Mouse (Mus musculus) left cerebral cortex, adult 9 months (tissue): ENCODE measurements around the gene Wdr5b.
A peak's percentile ranks its signal among the peaks of the same experiment; 100 is the strongest.
"Not testable (repeated sequence)": the region's sequence is repeated elsewhere in the genome, so short reads cannot be mapped to it uniquely, and the experiment has no call there.

Experiments
- DNase-seq, 2 experiments: peaks; one replicate each; pipeline ENCODE4 v3.0.0; 2022; ENCODE audit warnings: low spot score in 2 of 2

Wdr5b gene

GRCm38 (mm10) chr16:36040640-36041624 lies at the start of gene Wdr5b:
TSS of gene Wdr5b (plus strand) at chr16:36041190.
- DNase-seq, result peak; percentile 94 to 96

- no peak for DNase-seq
Measured at GRCm38 (mm10) chr16:35992391-35992790, 48.6 kb upstream of the Wdr5b start.

DNA sequence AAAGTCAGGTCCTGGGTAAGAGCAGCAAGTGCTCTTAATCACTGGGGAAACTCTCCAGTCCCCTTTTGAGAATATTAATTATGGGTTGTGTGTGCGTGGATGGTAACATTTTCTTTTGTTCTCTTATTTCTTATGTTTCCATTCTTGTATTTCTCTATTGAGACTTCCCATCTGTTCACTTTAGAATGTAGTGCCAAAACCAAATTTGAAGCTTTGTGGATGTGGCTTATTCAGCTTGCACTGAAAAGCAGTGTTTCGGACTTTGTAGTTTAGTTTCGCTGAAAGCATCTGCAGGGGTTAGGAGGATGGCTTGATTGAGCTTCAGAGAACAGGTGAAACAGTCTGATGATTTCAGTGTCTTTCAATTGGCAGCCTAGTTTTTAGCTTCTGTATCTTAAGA lies 47.7 kb upstream of the Wdr5b start:
- no peak for DNase-seq

DNA sequence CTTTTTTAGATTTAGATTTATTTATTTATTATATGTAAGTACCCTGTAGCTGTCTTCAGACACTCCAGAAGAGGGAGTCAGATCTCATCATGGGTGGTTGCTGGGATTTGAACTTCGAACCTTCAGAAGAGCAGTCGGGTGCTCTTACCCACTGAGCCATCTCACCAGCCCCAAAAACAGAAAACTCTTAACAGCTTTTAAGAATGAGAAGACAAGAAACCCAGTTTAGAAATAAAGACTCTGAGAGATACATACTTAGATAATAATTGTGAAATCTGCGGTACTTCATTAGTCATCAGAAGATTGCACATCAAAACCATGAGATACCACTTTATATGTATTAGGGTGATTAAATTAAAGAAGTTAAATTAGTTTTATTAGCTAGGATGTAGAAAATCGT lies 42.1 kb upstream of the Wdr5b start:
- not testable (repeated sequence) for DNase-seq

DNA sequence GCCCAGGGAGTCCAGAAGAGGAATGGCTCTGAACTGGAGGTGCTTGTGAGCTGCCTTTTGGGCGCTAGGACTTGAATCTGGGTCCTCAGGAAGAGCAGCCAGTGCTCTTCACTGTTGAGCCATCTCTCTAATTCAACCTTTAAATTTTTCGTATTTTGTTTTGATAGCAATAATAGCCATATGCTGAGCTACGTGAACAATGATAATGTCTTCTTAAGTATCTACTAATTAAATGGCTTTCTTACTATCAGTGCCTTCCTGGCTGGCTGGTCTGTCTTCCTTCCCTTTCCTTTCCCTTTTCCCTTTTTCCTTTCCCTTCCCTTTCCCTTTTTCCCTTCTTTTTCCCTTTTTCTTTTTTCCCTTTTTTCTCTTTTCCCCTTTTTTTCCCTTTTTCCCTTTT lies 32.6 kb upstream of the Wdr5b start:
- DNase-seq, result no peak

DNA sequence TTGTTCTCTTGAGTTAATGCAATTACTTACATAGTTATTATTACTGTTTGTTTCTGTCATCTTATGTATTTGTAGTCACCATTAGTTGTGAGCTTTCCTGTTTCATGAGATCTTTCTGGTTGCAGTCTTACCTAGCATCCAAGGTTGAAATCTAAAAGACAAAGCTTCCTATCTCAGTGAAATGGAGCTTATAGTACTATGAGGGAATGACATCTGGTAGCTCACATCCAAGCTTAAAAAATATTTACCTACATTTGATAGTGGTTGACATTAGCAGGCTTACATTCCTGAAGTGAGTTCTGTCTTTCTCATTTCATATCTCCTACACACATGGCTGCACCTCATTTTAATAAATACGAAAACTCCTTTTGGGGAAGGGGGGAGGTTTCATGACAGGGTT lies 24.7 kb upstream of the Wdr5b start:
- no peak for DNase-seq

DNA sequence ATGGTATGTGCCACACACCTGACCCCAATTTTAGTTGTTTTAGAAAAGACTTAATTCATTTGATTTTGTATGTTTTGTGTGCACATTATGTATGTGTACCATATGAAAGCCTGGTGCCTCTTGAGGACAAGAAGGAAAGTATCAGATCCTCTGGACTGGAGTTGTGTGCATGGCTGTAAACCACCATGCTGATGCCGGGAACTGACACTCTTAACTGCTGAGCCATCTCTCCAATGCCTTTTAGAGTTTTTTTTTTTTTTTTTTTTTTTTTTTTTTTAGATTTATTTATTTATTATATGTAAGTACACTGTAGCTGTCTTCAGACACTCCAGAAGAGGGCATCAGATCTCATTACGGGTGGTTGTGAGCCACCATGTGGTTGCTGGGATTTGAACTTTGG lies 12.9 kb upstream of the Wdr5b start:
- DNase-seq, result not testable (repeated sequence)

DNA sequence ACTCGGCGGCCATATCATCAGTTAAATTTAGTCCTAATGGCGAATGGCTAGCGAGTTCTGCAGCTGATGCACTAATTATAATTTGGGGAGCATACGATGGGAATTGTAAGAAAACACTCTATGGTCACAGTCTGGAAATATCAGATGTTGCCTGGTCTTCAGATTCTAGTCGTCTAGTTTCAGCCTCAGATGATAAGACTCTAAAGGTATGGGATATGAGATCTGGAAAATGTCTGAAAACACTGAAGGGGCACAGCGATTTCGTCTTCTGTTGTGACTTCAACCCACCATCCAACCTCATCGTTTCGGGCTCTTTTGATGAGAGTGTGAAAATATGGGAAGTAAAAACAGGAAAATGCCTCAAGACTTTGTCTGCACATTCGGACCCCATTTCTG lies 633 bp downstream of the Wdr5b start:
- DNase-seq, result no peak

- DNase-seq, result no peak
Measured at GRCm38 (mm10) chr16:36043073-36043472, 2.1 kb downstream of the Wdr5b start.

DNA sequence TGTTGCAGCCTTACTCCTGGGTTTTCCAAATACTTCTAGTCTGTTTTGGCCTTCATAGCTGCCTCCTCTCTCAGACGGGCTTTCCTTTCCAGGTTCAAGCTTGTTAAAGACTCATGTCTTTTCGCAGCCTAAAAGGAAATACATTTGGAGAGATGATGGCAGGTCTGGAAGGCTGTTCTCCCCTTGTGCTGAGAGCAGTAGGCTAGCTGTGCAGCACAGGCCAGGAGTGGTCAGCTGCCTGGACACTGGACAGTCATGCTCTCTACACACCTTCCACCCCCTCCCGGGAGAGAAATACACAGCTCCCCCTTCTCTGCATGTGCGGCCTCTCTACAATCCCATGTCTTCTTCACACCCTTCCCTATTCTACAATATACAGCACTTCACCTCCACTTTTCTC lies 3.0 kb downstream of the Wdr5b start:
- DNase-seq, result no peak

- no peak for DNase-seq
Measured at GRCm38 (mm10) chr16:36047538-36047937, 6.5 kb downstream of the Wdr5b start.

GRCm38 (mm10) chr16:36051491-36051890 lies 10.5 kb downstream of the Wdr5b start:
- DNase-seq, result no peak

DNA sequence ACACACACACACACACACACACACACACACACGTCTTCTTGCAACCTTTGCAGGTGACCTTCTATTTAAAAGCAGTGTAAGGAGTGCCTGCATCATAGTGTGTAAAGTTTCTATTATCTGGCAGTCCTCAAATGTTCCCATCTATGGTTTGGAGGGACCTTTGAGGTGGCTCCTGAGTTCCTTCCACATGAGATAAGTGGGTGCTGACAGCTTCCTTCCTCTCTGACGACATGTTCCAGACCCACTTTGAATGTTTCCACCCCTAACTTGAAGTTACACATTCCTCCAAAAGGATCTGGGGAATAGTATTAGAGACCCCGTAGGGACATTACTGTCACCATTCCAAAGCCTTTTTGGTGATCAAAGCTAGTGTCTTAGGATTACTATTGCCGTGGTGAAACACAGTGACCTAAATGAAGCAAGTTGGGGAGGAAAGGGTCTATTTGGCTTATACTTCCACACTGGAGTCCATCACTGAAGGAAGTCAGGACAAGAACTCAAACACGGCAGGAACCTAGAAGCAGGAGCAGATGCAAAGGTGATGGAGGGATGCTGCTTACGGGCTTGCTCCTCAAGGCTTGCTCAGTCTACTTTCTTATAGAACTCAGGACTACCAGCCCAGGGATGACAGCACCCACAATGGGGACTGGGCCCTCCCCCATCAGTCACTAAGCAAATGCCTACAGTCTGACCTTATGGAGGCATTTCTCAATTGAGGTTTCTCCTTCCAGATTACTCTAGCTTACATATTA lies 12.7 kb downstream of the Wdr5b start:
- no peak for DNase-seq

GRCm38 (mm10) chr16:36054920-36055319 lies 13.9 kb downstream of the Wdr5b start:
- no peak for DNase-seq

- DNase-seq, result no peak
Measured at GRCm38 (mm10) chr16:36056416-36056815, 15.4 kb downstream of the Wdr5b start.

DNA sequence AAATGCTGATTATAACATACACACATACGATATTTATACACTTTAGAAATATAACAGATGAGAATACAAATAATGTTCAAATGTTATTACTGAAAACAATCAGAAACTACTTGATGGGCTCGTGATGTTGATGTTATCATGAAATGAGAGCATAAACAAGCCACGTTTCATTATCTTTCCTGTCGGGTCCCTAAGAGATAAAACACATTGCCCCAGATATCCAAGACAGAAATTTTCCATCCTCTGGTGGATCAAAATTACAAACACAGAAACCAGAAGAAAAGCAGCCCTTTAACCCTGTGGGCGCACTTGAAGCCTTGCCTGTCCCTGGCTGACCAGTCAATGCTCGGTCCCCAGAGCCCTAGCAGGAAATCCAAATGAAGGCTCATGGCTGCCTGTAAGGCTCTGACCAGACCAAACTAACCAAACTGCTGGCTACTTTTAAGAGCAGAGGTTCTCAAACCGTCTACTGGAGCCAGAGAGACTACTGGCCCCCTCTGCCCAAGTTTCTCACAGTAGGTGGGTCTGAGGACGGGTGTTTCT lies 17.0 kb downstream of the Wdr5b start:
- DNase-seq, result no peak

DNA sequence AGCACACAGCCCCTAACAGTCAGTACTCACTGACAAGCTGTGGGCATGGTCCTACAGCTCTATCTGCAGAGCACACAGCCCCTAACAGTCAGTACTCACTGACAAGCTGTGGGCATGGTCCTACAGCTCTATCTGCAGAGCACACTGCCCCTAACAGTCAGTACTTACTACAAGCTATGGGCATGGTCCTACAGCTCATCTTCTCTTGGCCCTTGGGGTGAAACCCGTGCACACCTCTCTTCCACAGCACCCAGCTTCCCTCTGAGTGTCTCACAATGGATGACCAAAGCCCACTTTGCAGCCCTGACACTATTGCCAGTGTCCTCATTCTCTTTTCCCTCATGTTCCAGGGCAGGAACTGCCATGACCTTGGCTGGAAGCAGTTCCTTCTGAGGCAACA lies 21.5 kb downstream of the Wdr5b start:
- not testable (repeated sequence) for DNase-seq

DNA sequence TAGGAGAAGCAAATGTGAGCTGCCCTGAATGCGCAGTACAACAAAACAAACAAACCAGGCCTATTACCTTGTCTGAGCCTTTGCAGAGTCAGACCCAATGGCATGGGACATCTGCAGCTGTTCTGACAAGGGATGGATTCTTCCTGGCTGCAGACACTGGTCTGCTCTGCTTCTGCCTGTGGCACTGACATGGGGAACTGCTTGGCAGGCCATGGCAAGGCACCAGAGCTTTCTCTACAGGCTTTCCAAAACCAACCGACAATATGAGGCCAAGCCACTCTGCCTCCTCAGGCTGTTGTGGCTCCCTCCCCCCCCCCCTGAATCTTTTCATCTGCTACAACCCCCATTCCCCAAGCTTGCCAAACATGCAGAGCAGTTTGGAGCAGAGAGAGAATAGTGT lies 22.3 kb downstream of the Wdr5b start:
- no peak for DNase-seq

DNA sequence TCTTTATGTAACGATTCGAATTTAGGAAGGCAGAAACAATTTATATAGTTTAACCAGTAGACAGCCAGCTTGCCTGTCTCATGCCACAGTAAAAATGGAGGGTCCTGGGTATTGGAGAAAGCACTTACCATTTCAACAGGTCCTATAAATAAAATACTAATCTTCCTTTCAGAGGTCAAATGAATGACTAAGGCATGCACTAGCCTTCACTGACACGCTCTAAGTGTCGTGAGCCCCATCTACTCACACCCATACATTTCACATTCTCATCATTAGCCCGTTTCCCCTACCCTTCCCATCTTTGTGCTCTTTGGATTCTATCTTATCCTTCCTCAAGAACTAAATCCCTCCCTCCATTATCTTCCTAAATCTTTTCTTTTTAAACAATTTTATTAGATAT lies 23.9 kb downstream of the Wdr5b start:
- DNase-seq, result no peak

DNA sequence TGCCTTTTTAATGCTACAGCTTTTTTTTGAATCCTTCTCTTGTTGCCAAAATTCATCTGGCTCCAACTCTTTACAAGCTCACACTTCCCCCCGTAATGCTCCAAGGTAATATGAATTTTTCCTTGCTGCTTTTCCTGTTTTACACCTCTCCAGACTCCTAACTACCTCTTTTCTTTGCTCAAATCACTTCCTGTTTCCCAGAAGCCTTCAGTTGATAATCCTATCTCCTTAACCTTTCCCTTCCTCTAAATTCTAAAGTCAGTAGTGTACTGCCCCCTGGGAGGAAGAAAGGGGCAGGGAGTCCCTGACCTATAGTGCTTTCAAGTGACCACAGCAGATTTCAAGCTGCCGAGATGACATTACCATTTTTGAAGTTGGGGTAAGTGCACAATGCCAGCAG lies 26.7 kb downstream of the Wdr5b start:
- DNase-seq, result no peak

GRCm38 (mm10) chr16:36068356-36068755 lies 27.4 kb downstream of the Wdr5b start:
- no peak for DNase-seq

DNA sequence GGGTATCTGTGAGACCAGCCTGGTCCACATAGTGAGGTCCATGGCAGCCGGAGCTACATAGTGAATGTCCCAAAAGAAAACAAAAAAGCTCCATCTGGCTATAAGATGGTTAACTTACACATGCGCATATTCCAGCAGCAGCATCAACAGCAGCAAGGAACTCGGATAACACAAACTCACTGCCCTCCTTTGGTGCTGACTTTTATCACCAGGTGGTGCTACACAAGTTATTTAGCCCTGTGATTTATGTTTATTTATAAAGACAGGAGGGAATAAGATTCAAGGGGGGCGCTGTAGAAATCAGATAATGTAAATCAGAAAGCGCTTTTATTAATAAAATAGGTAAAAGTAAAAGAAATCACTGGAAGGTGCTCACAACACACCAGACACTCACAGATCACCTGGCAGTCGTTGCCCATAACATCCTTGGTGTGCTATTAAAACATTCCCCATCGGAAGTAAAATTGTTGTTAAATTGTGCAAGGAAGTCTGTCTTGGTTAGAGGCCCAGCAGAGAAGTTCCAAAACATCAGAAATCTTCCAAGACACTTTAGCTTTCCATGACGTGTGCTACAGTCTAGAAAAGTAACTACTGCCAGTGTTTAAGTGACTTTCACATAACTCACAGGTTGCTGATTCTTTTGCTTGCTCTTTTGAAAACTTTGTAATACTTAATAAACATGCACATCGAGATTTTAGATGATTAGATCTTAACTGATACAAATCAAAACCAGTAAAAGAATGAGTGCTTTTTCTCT lies 29.0 kb downstream of the Wdr5b start:
- DNase-seq, result no peak
